Mouse (Mus musculus): ENCODE data around the gene Dennd2a.

DNA sequence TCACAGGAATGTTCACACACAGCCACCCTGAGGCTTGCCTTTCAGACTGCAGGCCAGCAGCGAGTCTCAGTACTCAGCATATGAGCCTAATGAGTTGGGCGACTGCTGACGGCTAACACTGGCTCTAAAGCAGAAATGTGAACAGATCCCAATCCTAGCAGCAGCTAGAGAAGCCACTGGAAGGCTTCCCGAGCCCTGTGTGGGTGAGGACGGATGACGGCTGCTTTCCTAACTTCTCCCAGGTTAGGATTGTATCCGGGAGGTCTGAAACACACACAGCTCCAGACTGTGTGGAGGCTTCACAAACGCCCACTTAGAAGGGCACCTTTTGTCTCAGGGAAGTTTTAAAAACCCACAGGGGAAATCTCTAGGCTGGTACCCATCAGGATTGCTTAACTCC lies 69.4 kb downstream of the Dennd2a start:
- no peak for TF ChIP-seq CTCF (IDR thresholded peaks at IDR 0.05; ENCODE audit: low read depth)
- TF ChIP-seq EP300 (optimal IDR thresholded peaks at IDR 0.05) = no peak
